Mouse (Mus musculus): ENCODE measurements at regions not wholly inside any gene's neighbourhood (a gene's known extent, or its start where the extent isn't known, plus 50 kb on each side); places are given as distances from the start of the nearest gene placed in this dataset.

DNA sequence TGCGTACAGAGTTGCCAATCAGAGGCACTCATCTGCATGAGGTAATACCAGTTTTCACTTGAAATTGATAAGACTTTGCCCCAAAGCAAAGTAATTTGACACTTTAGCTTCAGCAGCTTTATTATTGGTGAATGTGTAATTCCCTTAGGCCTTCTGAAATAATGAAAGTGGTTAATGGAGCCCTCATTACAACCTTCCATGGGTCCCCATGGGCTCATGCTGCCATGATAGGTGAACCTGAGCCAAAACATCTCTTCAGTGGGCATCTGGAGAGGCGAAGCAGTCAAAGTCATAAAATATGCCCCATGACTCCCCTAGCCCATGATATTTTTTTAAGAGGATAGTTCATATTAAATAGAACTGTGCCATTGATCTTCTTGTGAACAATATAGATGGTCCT, 471.1 kb upstream of the Zeb2 start:
- TF ChIP-seq CTCF (IDR thresholded peaks at IDR 0.05; ENCODE audit: low read depth, low read length) = no peak
- no peak for TF ChIP-seq POLR2A (IDR thresholded peaks at IDR 0.05; ENCODE audit: insufficient read depth, low read length)
- TF ChIP-seq EP300 (IDR thresholded peaks at IDR 0.05; ENCODE audit: insufficient read depth, low read depth, low read length) = no peak
